Mouse (Mus musculus): ENCODE measurements at regions not wholly inside any gene's neighbourhood (a gene's known extent, or its start where the extent isn't known, plus 50 kb on each side); places are given as distances from the start of the nearest gene placed in this dataset.

GRCm38 (mm10) chr15:85663757-85664431 lies 70.9 kb upstream of the Ppara start:
- TF ChIP-seq TAL1 (IDR thresholded peaks at IDR 0.05; ENCODE audit: low read length) (no peak), GATA1 (IDR thresholded peaks at IDR 0.05; ENCODE audit: low read length) (no peak)
